ENCODE assay signal across 8 mouse cellular contexts in the genomic region with DNA sequence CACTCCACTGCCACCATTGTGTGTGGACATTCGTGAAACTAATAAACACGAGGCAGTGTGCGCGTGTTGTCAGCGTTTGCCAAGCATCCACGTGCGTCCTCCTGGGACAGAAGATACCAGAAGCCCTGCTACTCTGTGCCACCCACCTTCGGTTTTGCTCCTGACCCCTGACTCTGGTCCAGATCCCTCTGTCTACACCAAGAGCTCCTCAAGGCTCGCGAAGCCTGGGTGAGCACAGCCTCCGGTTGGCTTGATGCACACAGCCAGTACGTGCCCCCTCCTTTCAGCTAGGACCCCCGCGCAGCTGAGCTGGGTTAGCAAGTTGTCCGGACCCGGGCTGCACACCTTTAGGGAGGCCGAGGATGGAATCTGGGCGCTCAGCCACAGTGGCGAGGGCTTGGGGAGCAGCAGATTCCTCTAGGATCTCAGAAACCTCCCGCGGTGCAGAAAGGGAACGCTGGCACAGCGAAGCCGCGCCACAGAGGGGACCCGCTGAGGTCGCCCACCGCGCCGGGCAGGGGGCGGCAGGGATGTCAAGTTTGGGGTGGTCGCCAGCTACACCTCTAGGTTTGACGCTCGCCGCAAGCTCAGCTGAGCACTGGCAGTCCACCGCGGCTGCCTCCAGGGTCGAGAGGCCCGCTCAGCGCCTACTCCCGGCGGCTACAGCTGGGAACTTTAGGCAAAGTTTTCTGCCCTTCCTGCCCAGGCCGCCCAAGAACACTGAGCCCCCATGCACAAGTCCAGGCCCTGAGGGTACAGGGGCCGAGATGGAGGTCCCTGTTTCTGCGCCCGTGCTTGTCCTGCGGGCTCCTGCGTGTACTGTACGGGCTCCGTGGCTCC. TPM values are rescaled to one million over a fixed set of nuclear protein-coding genes. Genes with fewer than 3 reads are reported as not detected.
DNase-seq lines count a peak whose midpoint lies in the region; ATAC-seq and TF ChIP-seq lines count a peak whose summit lies in the region.

No protein-coding gene starts in this region.

- DNase-seq in ES-E14 (ENCODE audit: low read depth, low spot score): no peak
- peak; percentile 66 for DNase-seq in adrenal gland, postnatal 25 days
- peak; percentile 39 for DNase-seq in heart, postnatal 0 days (ENCODE audit: low spot score)
- DNase-seq in kidney, postnatal 25 days: peak; percentile 39 to 68
- peak; percentile 34 for DNase-seq in lung, postnatal 25 days (ENCODE audit: low spot score)
- DNase-seq in retina, postnatal 1 day: peak; percentile 57

- H3K4me2 ChIP-seq in forebrain, embryonic 12.5 days: peak overlapping the region; percentile 89
- H3K4me2 ChIP-seq in heart, postnatal 0 days (ENCODE audit: low read depth, low read length): peak overlapping the region; percentile 76

- 4% methylated on average over 50 of the region's 50 CpGs for WGBS in forebrain, embryonic 12.5 days
- 4% methylated on average over 38 of the region's 50 CpGs for WGBS in heart, postnatal 0 days

- in situ Hi-C loops in ES-E14 (cut with MboI; ENCODE audit: low sequenced_read_pairs in 2 of 2, unreplicated experiment in 2 of 2): no loop called here

- peak overlapping the region; percentile 76 to 84 for H3K4me3 ChIP-seq in ES-E14 (ENCODE audit: insufficient read depth in 1 of 2, low read depth in 1 of 2, low read length in 2 of 2, poor library complexity in 1 of 2, severe bottlenecking in 1 of 2)
- H3K4me3 ChIP-seq in forebrain, embryonic 12.5 days (replicated peaks): peak overlapping the region; percentile 70
- peak overlapping the region; percentile 88 for H3K4me3 ChIP-seq in heart, postnatal 0 days (ENCODE audit: low read depth, low read length)

- peaks cover 36% of the 10 kb centered on the region for H3K27me3 ChIP-seq in forebrain, embryonic 12.5 days
- H3K27me3 ChIP-seq in heart, postnatal 0 days (ENCODE audit: control insufficient read depth, insufficient read depth, low read length): no peaks in the 10 kb centered on the region

- no peaks in the 10 kb centered on the region for H3K9me3 ChIP-seq in ES-E14 (ENCODE audit: control insufficient read depth, insufficient read depth, low read depth, low read length)
- H3K9me3 ChIP-seq in forebrain, embryonic 12.5 days: no peaks in the 10 kb centered on the region
- H3K9me3 ChIP-seq in heart, postnatal 0 days (replicated peaks; ENCODE audit: control insufficient read depth, low read length): no peaks in the 10 kb centered on the region

- no peak overlapping the region for H3K27ac ChIP-seq in ES-E14 (ENCODE audit: insufficient read depth, low read depth, low read length, poor library complexity, severe bottlenecking)
- H3K27ac ChIP-seq in forebrain, embryonic 12.5 days: no peak overlapping the region
- H3K27ac ChIP-seq in heart, postnatal 0 days (ENCODE audit: low read depth): peak overlapping the region; percentile 84

- peak overlapping the region; percentile 72; the same call in 1 of the 2 replicates for H3K9ac ChIP-seq in ES-E14 (ENCODE audit: insufficient read depth, low read depth, low read length, poor library complexity, severe bottlenecking)
- H3K9ac ChIP-seq in forebrain, embryonic 12.5 days: peak overlapping the region; percentile 80
- peak overlapping the region; percentile 86 for H3K9ac ChIP-seq in heart, postnatal 0 days (replicated peaks; ENCODE audit: low read depth, low read length)

- TF ChIP-seq CTCF in heart, postnatal 0 days (IDR thresholded peaks at IDR 0.05; ENCODE audit: low read depth): no peak

- TF ChIP-seq EP300 in heart, postnatal 0 days (IDR thresholded peaks at IDR 0.05; ENCODE audit: low read depth): no peak

- ATAC-seq in forebrain, embryonic 12.5 days (ENCODE audit: low FRiP score): peak; percentile 11; the same call in 1 of the 2 replicates
- ATAC-seq in heart, postnatal 0 days (ENCODE audit: insufficient read depth, low read depth): peak; percentile 12
- ATAC-seq in erythroid progenitor cell, adult 5-6 weeks (replicated peaks; ENCODE audit: low FRiP score, poor library complexity, severe bottlenecking): no peak

- no peaks in the 10 kb centered on the region for H3K36me3 ChIP-seq in ES-E14 (ENCODE audit: control insufficient read depth, insufficient read depth, low read length, poor library complexity, severe bottlenecking)
- H3K36me3 ChIP-seq in forebrain, embryonic 12.5 days (replicated peaks): no peaks in the 10 kb centered on the region
- no peaks in the 10 kb centered on the region for H3K36me3 ChIP-seq in heart, postnatal 0 days (replicated peaks; ENCODE audit: control insufficient read depth, insufficient read depth, low read length)

- no peaks in the 10 kb centered on the region for H3K4me1 ChIP-seq in ES-E14 (ENCODE audit: control insufficient read depth in 2 of 2, insufficient read depth in 2 of 2, low read length in 2 of 2, poor library complexity in 1 of 2)
- H3K4me1 ChIP-seq in forebrain, embryonic 12.5 days: peaks cover 17% of the 10 kb centered on the region
- peaks cover 12% of the 10 kb centered on the region for H3K4me1 ChIP-seq in heart, postnatal 0 days (ENCODE audit: control insufficient read depth, insufficient read depth)

TF ChIP-seq in ES-E14, 5 proteins besides CTCF, POLR2A, EP300 and RAD21:
- TF ChIP-seq ZC3H11A (IDR thresholded peaks at IDR 0.05; ENCODE audit: borderline replicate concordance, low read depth, low read length) (no peak), MAFK (IDR thresholded peaks at IDR 0.05; ENCODE audit: insufficient read depth, low read depth, low read length) (no peak), ZNF384 (IDR thresholded peaks at IDR 0.05; ENCODE audit: low read depth, low read length) (no peak), CHD2 (IDR thresholded peaks at IDR 0.05; ENCODE audit: low read depth, low read length) (no peak), HCFC1 (IDR thresholded peaks at IDR 0.05; ENCODE audit: borderline replicate concordance, insufficient read depth, low read length) (no peak)

RNA-seq across cellular contexts. Expression of gene Ptprm, which starts 1.1 kb away (rescaled TPM):
- total RNA-seq in ES-E14 (2012; rRNA removed): 1.4 and 2.9 TPM in 2 replicates
- total RNA-seq in adrenal gland, postnatal 25 days (2021): 39.4 and 41.0 TPM in 2 replicates
- polyA plus RNA-seq in forebrain, embryonic 12.5 days (2016; fragmentation: Nextera tagmentation; extraction: Ambion mirVana): 7.4 and 8.8 TPM in 2 replicates
- 46.1 and 48.0 TPM in 2 replicates for total RNA-seq in heart, postnatal 0 days (2014; rRNA removed; ENCODE audit: low replicate concordance)
- polyA plus RNA-seq in heart, postnatal 0 days (2015; fragmentation: Nextera tagmentation; extraction: Ambion mirVana): 9.8 and 11.9 TPM in 2 replicates
- 1.3 and 2.9 TPM in 2 replicates for total RNA-seq in erythroid progenitor cell, adult 5-6 weeks (2015; ENCODE audit: low replicate concordance)
- total RNA-seq in erythroid progenitor cell, adult 5-6 weeks (2017; ENCODE audit: low replicate concordance): 1.4 TPM in 2 replicates

Comparison
In these comparisons a context has a peak if more than half of its experiments do, and no peak if none do; other contexts are left out.
1. RNA of gene Ptprm, which starts 1.1 kb away (total RNA-seq): 46.1 to 48.0 TPM in heart, postnatal 0 days and 39.4 to 41.0 TPM in adrenal gland, postnatal 25 days; 1.4 to 2.9 TPM in ES-E14 and 1.3 to 2.9 TPM in erythroid progenitor cell, adult 5-6 weeks; every median in the first group is over 10 times any median in the second.
2. Peak in every context shown above with its lines, with median percentiles within 50 percentile points of each other: H3K4me3 ChIP-seq and H3K9ac ChIP-seq.